Mouse (Mus musculus) kidney, adult 2 months (tissue): ENCODE data around the gene Spsb1. TPM values are rescaled to one million over a fixed set of nuclear protein-coding genes. Genes with fewer than 3 reads are reported as not detected.
A peak's percentile ranks its signal among the peaks of the same experiment; 100 is the strongest.

Experiments
- DNase-seq: peaks from one replicate; pipeline ENCODE4 v3.0.0; 2021
- H3K27ac ChIP-seq: fragments of 200-500 bp; 2 replicates; pipeline ENCODE4 v1.5.1; 2012; ENCODE audit warnings: low read depth, low read length, control low read depth, inconsistent platforms; ENCODE audit not compliant: insufficient read depth
- H3K27me3 ChIP-seq: fragments of 200-500 bp; replicated peaks from 2 replicates; pipeline ENCODE4 v1.6.1; 2012; ENCODE audit warnings: mild to moderate bottlenecking, moderate library complexity, low read length, inconsistent platforms; ENCODE audit not compliant: control insufficient read depth, insufficient read depth
- H3K36me3 ChIP-seq: fragments of 200-500 bp; 2 replicates; pipeline ENCODE4 v1.6.1; 2012; ENCODE audit warnings: mild to moderate bottlenecking, moderate library complexity, low read length, inconsistent platforms; ENCODE audit not compliant: control insufficient read depth, insufficient read depth
- H3K4me1 ChIP-seq: fragments of 200-500 bp; 2 replicates; pipeline ENCODE4 v1.6.1; 2011; ENCODE audit warnings: low read length; ENCODE audit not compliant: control insufficient read depth, insufficient read depth
- H3K4me3 ChIP-seq: fragments of 200-500 bp; 2 replicates; pipeline ENCODE4 v1.5.1; 2011; ENCODE audit warnings: mild to moderate bottlenecking, low read depth, low read length, control low read depth; ENCODE audit not compliant: insufficient read depth
- CTCF ChIP-seq: fragments of 200-500 bp; conservative IDR thresholded peaks from 2 replicates; pipeline ENCODE4 v1.5.1; 2011; ENCODE audit warnings: low read depth, mild to moderate bottlenecking, control low read depth, low read length, moderate library complexity, mixed read lengths; ENCODE audit not compliant: insufficient read depth, insufficient read length
- POLR2A ChIP-seq: fragments of 200-500 bp; IDR thresholded peaks from one replicate; pipeline ENCODE4 v1.6.1; 2011; ENCODE audit warnings: low read depth, low read length, control low read depth
- WGBS: fragments of 180-500 bp; shearing (Covaris S2); methylation state at CpG from one replicate; pipeline ENCODE4 v1.1.7; 2018; 5-methylcytosine and 5-hydroxymethylcytosine counted together
- polyA plus RNA-seq: library from polyadenylated mRNA; depleted of rRNA; stranded (reverse); fragments of >200 nt; gene quantifications from 2 replicates; pipeline ENCODE4 v1.2.3, GENCODE M21; 2012

Gene Spsb1
- polyA plus RNA-seq, 1 experiment, result 6.5 TPM

DNA sequence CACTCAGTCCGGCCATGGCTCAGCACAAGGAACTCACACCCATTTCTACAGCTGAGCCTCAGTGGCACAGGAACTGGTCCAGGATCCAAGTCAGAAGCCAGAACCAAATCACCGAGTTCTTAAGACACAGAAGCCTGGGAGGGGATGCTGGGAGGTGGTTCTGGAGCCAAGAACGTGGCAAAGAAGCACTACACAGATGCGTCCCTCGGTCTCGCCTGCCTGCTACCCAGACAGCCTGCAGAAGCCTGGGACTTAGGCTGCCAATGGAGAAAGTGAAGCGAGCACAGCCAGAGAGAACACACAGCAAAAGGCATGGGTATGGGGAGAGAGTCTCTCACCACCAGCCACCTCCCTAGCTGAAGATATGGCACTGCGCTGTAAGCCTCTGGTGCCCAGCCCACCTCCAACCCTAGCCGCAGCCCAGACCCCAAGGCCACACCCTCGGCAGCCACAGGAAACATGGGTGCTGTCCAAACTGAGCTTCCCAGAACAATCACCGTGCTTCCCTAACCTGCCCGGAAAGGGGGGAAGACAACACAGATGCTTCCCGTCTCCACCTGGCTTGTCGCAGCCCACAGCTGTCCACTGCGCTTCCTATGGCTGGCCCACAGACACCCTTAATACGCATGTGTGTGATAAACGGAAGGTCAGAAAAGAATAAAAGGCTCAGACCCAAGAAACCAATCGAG is 13.6 kb downstream of the Spsb1 start:
- TF ChIP-seq CTCF, result no peak
- peak; percentile 62 for DNase-seq
- H3K36me3 ChIP-seq, result no peaks in the 10 kb centered on the region
- 77% methylated on average over 18 of the region's 18 CpGs for WGBS
- H3K4me1 ChIP-seq, result no peaks in the 10 kb centered on the region
- no peaks in the 10 kb centered on the region for H3K27me3 ChIP-seq
- H3K27ac ChIP-seq, result no peak overlapping the region
- no peak overlapping the region for H3K4me3 ChIP-seq

DNA sequence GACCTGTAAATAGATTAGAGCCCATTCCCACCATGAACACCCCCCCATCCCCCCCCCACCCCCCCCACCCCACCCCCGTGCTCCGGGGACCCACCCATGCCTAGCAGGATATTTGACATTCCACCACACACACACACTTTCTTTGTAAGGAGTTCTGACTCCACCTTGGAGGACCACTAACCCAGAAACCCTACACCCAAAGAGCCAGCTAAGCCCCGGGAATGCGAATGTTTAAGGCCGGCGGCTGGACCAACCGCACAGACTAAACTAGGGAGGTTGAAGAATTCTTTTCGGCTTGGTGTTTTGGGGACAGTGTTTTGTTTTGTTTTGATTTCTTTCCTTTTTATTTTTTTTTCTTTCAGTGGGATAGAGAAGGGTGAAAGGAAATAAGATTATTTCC is 16.1 kb downstream of the Spsb1 start:
- no peak for TF ChIP-seq CTCF
- TF ChIP-seq POLR2A, result no peak
- Histone ChIP-seq H3K27me3 (no peaks in the 10 kb centered on the region), H3K27ac (no peak overlapping the region), H3K4me3 (no peak overlapping the region), H3K4me1 (no peaks in the 10 kb centered on the region), H3K36me3 (no peaks in the 10 kb centered on the region)
- DNase-seq, result no peak
- 56% methylated on average over 8 of the region's 8 CpGs for WGBS

DNA sequence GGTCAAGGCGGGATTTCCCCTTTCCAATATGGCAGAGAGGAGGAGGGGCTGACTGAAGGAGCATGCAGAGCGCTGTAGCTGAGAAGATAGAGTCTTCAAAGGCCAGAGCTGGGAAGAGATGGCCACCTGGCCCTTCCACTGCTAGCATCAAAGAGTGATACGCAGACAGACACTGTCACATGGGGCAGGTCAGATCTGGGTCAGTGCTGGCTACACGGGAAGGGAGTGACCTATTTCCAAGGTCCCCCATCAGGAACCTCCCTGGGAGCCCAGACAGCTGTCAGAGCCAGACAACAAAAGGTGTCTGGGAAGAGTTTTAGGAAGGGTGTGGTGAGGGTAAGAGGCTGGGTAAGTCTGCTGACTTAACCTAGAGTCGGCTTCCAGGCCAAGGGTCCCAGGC is 17.9 kb downstream of the Spsb1 start:
- Histone ChIP-seq H3K4me1 (no peaks in the 10 kb centered on the region), H3K4me3 (no peak overlapping the region), H3K27ac (no peak overlapping the region), H3K27me3 (no peaks in the 10 kb centered on the region), H3K36me3 (no peaks in the 10 kb centered on the region)
- DNase-seq, result peak; percentile 51
- WGBS, result 70% methylated on average over 5 of the region's 5 CpGs
- no peak for TF ChIP-seq CTCF
- no peak for TF ChIP-seq POLR2A

DNA sequence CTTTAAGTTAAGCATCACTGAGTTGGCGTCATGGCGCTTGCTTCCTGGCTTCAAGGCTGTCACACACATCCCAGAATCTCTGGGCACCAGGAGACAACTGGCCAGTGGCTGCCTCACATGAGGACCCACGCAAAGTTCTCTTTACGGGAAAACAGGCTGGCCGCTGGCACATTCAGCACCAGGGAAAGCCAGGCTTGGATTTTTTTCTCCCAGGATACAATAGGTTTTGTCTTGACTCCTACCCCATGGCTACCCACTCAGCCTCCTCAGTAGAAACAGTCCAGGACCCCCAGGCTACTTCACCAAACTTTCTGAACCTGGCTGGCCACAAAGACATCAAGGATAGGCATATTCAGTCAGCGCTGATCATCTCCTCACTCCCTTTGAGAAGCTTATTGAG is 19.4 kb downstream of the Spsb1 start:
- H3K4me1 ChIP-seq, result no peaks in the 10 kb centered on the region
- no peak overlapping the region for H3K27ac ChIP-seq
- H3K27me3 ChIP-seq, result no peaks in the 10 kb centered on the region
- DNase-seq, result no peak
- H3K36me3 ChIP-seq, result no peaks in the 10 kb centered on the region
- no peak overlapping the region for H3K4me3 ChIP-seq
- TF ChIP-seq CTCF (no peak), POLR2A (no peak)
- 86% methylated on average over 6 of the region's 6 CpGs for WGBS

DNA sequence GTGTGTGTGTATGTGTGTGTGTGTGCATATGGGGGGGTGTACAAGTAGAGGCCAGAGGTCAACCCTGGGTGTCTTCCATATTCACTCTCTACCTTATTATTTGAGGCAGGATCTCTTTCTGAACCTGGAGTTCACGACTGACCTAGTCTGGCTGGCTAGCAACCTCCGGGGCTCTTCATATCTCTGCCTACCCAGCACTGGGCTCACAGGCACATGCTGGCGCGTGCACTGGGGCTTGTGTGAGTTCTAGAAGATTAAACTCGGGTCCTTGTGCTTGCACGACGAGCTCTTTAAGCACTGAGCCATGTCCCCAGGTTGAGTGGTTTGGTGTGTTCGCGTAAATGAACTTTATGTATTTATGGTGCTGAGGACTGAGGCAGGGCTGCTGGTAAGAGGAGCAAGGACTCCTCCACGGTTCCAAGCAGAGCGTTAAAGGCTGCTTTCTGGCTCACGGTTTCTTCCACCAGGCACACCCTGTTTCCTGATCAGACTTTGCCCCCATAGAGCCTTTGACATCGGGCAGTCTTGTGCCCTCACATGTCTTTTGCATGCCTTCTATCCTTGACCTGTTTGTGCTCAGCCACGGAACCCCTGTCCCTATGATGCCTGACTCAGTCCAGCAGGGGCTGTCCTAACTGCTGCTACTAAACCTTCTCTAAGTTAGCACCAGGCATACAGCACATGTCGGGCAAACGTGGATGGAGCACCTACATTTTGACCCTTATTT is 21.2 kb downstream of the Spsb1 start:
- TF ChIP-seq POLR2A (no peak), CTCF (no peak)
- WGBS, result 65% methylated on average over 16 of the region's 16 CpGs
- DNase-seq, result no peak

DNA sequence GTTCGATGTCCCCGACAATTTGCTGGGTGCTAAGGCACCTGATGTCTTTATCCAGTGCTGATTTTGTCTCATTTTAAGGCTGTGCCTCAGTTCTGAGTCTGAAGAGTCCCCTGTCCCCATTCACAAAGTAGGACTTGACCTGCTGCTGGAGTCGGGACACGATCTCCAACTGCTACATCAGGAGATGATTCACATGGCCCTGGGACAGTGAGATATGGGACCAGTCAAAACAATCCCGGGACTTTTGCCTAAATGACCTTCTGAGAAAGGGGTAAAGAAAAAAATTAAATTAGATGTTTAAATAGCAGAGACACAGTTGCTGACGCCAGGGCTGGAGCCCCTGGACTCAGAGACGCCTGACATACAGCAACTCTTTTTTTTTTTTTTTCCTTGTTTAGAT is 21.8 kb downstream of the Spsb1 start:
- DNase-seq, result no peak
- H3K4me1 ChIP-seq, result no peaks in the 10 kb centered on the region
- no peaks in the 10 kb centered on the region for H3K36me3 ChIP-seq
- no peak overlapping the region for H3K27ac ChIP-seq
- TF ChIP-seq POLR2A, result no peak
- TF ChIP-seq CTCF, result no peak
- 86% methylated on average over 7 of the region's 7 CpGs for WGBS
- H3K27me3 ChIP-seq, result no peaks in the 10 kb centered on the region
- H3K4me3 ChIP-seq, result no peak overlapping the region

More for the DNA sequence above, 21.2 kb downstream of the Spsb1 start:
- H3K27ac ChIP-seq, result no peak overlapping the region
- no peaks in the 10 kb centered on the region for H3K27me3 ChIP-seq
- H3K36me3 ChIP-seq, result no peaks in the 10 kb centered on the region
- no peak overlapping the region for H3K4me3 ChIP-seq
- H3K4me1 ChIP-seq, result no peaks in the 10 kb centered on the region

DNA sequence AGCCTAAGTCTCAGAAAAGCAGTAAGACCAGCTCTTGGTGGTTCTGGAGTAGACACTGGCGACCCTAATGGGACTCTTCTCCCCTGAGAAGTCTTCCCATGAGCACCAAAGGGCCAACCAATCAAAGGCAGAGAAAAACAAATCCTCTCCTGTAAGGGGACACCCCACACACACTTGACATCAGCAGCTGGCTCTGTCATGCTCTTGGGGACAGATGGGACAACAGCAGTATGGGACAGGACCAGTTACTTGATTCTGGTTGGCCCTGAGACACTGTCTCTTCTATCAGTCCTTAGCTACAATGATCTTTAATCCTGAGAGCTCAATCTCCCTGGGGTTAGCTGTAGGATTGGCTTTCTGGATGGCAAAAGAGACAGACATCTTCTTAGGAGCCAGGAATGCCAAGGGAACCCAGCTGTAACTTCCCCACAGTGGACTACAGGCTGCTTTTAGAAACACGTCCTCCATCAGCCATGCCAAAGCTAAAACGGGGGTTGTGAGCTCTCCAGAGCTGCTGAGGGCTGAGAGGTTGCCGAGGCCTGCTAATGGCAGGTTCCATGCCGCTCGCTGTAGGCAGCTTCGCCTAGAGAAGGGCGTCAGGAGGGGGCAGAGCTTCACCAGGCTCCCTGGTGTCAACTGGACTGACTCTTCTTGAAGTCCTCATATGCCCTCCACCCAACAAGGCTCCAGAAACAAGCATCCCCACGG is 22.6 kb downstream of the Spsb1 start:
- H3K27ac ChIP-seq, result no peak overlapping the region
- no peaks in the 10 kb centered on the region for H3K27me3 ChIP-seq
- 87% methylated on average over 9 of the region's 9 CpGs for WGBS
- H3K36me3 ChIP-seq, result no peaks in the 10 kb centered on the region
- no peaks in the 10 kb centered on the region for H3K4me1 ChIP-seq
- no peak overlapping the region for H3K4me3 ChIP-seq
- DNase-seq, result no peak
- TF ChIP-seq POLR2A (no peak), CTCF (no peak)
